Mouse (Mus musculus): ENCODE results near the gene Rusc2. TPM values are rescaled to one million over a fixed set of nuclear protein-coding genes. Genes with fewer than 3 reads are reported as not detected.

The Rusc2 gene
- polyA plus RNA-seq, 1 experiment from 2014 or later, result 8.4 TPM

GRCm38 (mm10) chr4:43389845-43390440 lies 8.2 kb downstream of the Rusc2 start:
- no peak overlapping the region for H3K4me3 ChIP-seq
- no peaks in the 10 kb centered on the region for H3K36me3 ChIP-seq (replicated peaks)
- no peaks in the 10 kb centered on the region for H3K27me3 ChIP-seq (ENCODE audit: poor library complexity, severe bottlenecking)
- H3K4me1 ChIP-seq, result peaks cover 22% of the 10 kb centered on the region
- H3K27ac ChIP-seq, result no peak overlapping the region
- DNase-seq (ENCODE audit: extremely low spot score, low spot score), result no peak
- no peaks in the 10 kb centered on the region for H3K9me3 ChIP-seq
- 72% methylated on average over 9 of the region's 9 CpGs for WGBS

GRCm38 (mm10) chr4:43391521-43392050 lies 9.8 kb downstream of the Rusc2 start:
- Histone ChIP-seq H3K27ac (no peak overlapping the region), H3K4me3 (no peak overlapping the region), H3K4me1 (peaks cover 23% of the 10 kb centered on the region), H3K27me3 (ENCODE audit: poor library complexity, severe bottlenecking) (no peaks in the 10 kb centered on the region), H3K9me3 (no peaks in the 10 kb centered on the region), H3K36me3 (replicated peaks) (no peaks in the 10 kb centered on the region)
- whole genome bisulfite sequencing, result 70% methylated on average over 3 of the region's 3 CpGs
- no peak for DNase-seq (ENCODE audit: extremely low spot score, low spot score)

GRCm38 (mm10) chr4:43394345-43394891 lies 12.6 kb downstream of the Rusc2 start:
- no peaks in the 10 kb centered on the region for H3K36me3 ChIP-seq (replicated peaks)
- DNase-seq (ENCODE audit: extremely low spot score, low spot score), result no peak
- peak overlapping the region; percentile 65 for H3K27ac ChIP-seq
- H3K9me3 ChIP-seq, result no peaks in the 10 kb centered on the region
- H3K4me1 ChIP-seq, result peaks cover 40% of the 10 kb centered on the region
- no peaks in the 10 kb centered on the region for H3K27me3 ChIP-seq (ENCODE audit: poor library complexity, severe bottlenecking)
- 68% methylated on average over 15 of the region's 15 CpGs for WGBS
- H3K4me3 ChIP-seq, result no peak overlapping the region

- no peak overlapping the region for H3K4me3 ChIP-seq
- DNase-seq (ENCODE audit: extremely low spot score, low spot score), result no peak
- H3K9me3 ChIP-seq, result no peaks in the 10 kb centered on the region
- peaks cover 42% of the 10 kb centered on the region for H3K4me1 ChIP-seq
- no peaks in the 10 kb centered on the region for H3K27me3 ChIP-seq (ENCODE audit: poor library complexity, severe bottlenecking)
- H3K27ac ChIP-seq, result peak overlapping the region; percentile 65; the same call in 1 of the 2 replicates
- 90% methylated on average over 5 of the region's 5 CpGs for WGBS
- H3K36me3 ChIP-seq (replicated peaks), result no peaks in the 10 kb centered on the region
These were observed 13.4 kb downstream of the Rusc2 start for GRCm38 (mm10) chr4:43395147-43395546.

GRCm38 (mm10) chr4:43395836-43396235 lies 14.1 kb downstream of the Rusc2 start:
- H3K4me1 ChIP-seq, result peaks cover 47% of the 10 kb centered on the region
- WGBS, result 77% methylated on average over 9 of the region's 9 CpGs
- no peak overlapping the region for H3K4me3 ChIP-seq
- H3K27me3 ChIP-seq (ENCODE audit: poor library complexity, severe bottlenecking), result no peaks in the 10 kb centered on the region
- no peak overlapping the region for H3K27ac ChIP-seq
- DNase-seq (ENCODE audit: extremely low spot score, low spot score), result no peak
- no peaks in the 10 kb centered on the region for H3K9me3 ChIP-seq
- H3K36me3 ChIP-seq (replicated peaks), result no peaks in the 10 kb centered on the region

- Histone ChIP-seq H3K36me3 (replicated peaks) (no peaks in the 10 kb centered on the region), H3K27ac (no peak overlapping the region), H3K9me3 (no peaks in the 10 kb centered on the region), H3K4me1 (peaks cover 52% of the 10 kb centered on the region), H3K4me3 (no peak overlapping the region), H3K27me3 (ENCODE audit: poor library complexity, severe bottlenecking) (no peaks in the 10 kb centered on the region)
- WGBS, result 88% methylated on average over 5 of the region's 5 CpGs
- DNase-seq (ENCODE audit: extremely low spot score, low spot score), result no peak
These were observed 14.6 kb downstream of the Rusc2 start for GRCm38 (mm10) chr4:43396381-43396780.

- no peak overlapping the region for H3K4me3 ChIP-seq
- DNase-seq (ENCODE audit: extremely low spot score, low spot score), result no peak
- 66% methylated on average over 4 of the region's 4 CpGs for WGBS
- peak overlapping the region; percentile 51; the same call in 1 of the 2 replicates for H3K27ac ChIP-seq
- H3K36me3 ChIP-seq (replicated peaks), result no peaks in the 10 kb centered on the region
- H3K4me1 ChIP-seq, result peaks cover 50% of the 10 kb centered on the region
- no peaks in the 10 kb centered on the region for H3K27me3 ChIP-seq (ENCODE audit: poor library complexity, severe bottlenecking)
- H3K9me3 ChIP-seq, result no peaks in the 10 kb centered on the region
These were observed 16.2 kb downstream of the Rusc2 start for GRCm38 (mm10) chr4:43398014-43398413.

- Histone ChIP-seq H3K36me3 (replicated peaks) (no peaks in the 10 kb centered on the region), H3K27me3 (ENCODE audit: poor library complexity, severe bottlenecking) (no peaks in the 10 kb centered on the region), H3K4me3 (no peak overlapping the region), H3K4me1 (peaks cover 50% of the 10 kb centered on the region), H3K9me3 (no peaks in the 10 kb centered on the region), H3K27ac (0 out of 2 replicates have a peak overlapping the region, but pooled peaks have one; percentile 51)
- WGBS, result 72% methylated on average over 17 of the region's 17 CpGs
- no peak for DNase-seq (ENCODE audit: extremely low spot score, low spot score)
These were observed 17.1 kb downstream of the Rusc2 start for GRCm38 (mm10) chr4:43398829-43399331.

GRCm38 (mm10) chr4:43399391-43400131 lies 17.8 kb downstream of the Rusc2 start:
- Histone ChIP-seq H3K27ac (peak overlapping the region; percentile 33; the same call in 1 of the 2 replicates), H3K36me3 (replicated peaks) (no peaks in the 10 kb centered on the region), H3K4me1 (peaks cover 43% of the 10 kb centered on the region), H3K4me3 (no peak overlapping the region), H3K27me3 (ENCODE audit: poor library complexity, severe bottlenecking) (no peaks in the 10 kb centered on the region), H3K9me3 (no peaks in the 10 kb centered on the region)
- 87% methylated on average over 31 of the region's 31 CpGs for WGBS
- DNase-seq (ENCODE audit: extremely low spot score, low spot score), result no peak

- Histone ChIP-seq H3K4me3 (no peak overlapping the region), H3K9me3 (no peaks in the 10 kb centered on the region), H3K27me3 (ENCODE audit: poor library complexity, severe bottlenecking) (no peaks in the 10 kb centered on the region; the same call in 1 of the 2 replicates), H3K36me3 (replicated peaks) (no peaks in the 10 kb centered on the region), H3K4me1 (peaks cover 48% of the 10 kb centered on the region), H3K27ac (peak overlapping the region; percentile 36)
- DNase-seq (ENCODE audit: extremely low spot score, low spot score), result no peak
- WGBS, result 20% methylated on average over 10 of the region's 10 CpGs
These were observed 19.2 kb downstream of the Rusc2 start for GRCm38 (mm10) chr4:43400976-43401375.

- Histone ChIP-seq H3K9me3 (no peaks in the 10 kb centered on the region), H3K27ac (peak overlapping the region; percentile 36), H3K36me3 (replicated peaks) (no peaks in the 10 kb centered on the region), H3K4me3 (no peak overlapping the region), H3K4me1 (peaks cover 53% of the 10 kb centered on the region), H3K27me3 (ENCODE audit: poor library complexity, severe bottlenecking) (no peaks in the 10 kb centered on the region; the same call in 1 of the 2 replicates)
- DNase-seq (ENCODE audit: extremely low spot score, low spot score), result no peak
- 85% methylated on average over 10 of the region's 10 CpGs for WGBS
These were observed 19.7 kb downstream of the Rusc2 start for GRCm38 (mm10) chr4:43401486-43401885.

- DNase-seq (ENCODE audit: extremely low spot score, low spot score), result no peak
- Histone ChIP-seq H3K4me1 (peaks cover 61% of the 10 kb centered on the region), H3K4me3 (no peak overlapping the region), H3K27ac (no peak overlapping the region), H3K27me3 (ENCODE audit: poor library complexity, severe bottlenecking) (no peaks in the 10 kb centered on the region; the same call in 1 of the 2 replicates), H3K36me3 (replicated peaks) (no peaks in the 10 kb centered on the region), H3K9me3 (no peaks in the 10 kb centered on the region)
- 88% methylated on average over 9 of the region's 9 CpGs for WGBS
These were observed 20.4 kb downstream of the Rusc2 start for GRCm38 (mm10) chr4:43402212-43402611.

Measured in forebrain, embryonic 10.5 days (tissue).